Comparison of ENCODE assay signal across 11 mouse cellular contexts in the genomic region with DNA sequence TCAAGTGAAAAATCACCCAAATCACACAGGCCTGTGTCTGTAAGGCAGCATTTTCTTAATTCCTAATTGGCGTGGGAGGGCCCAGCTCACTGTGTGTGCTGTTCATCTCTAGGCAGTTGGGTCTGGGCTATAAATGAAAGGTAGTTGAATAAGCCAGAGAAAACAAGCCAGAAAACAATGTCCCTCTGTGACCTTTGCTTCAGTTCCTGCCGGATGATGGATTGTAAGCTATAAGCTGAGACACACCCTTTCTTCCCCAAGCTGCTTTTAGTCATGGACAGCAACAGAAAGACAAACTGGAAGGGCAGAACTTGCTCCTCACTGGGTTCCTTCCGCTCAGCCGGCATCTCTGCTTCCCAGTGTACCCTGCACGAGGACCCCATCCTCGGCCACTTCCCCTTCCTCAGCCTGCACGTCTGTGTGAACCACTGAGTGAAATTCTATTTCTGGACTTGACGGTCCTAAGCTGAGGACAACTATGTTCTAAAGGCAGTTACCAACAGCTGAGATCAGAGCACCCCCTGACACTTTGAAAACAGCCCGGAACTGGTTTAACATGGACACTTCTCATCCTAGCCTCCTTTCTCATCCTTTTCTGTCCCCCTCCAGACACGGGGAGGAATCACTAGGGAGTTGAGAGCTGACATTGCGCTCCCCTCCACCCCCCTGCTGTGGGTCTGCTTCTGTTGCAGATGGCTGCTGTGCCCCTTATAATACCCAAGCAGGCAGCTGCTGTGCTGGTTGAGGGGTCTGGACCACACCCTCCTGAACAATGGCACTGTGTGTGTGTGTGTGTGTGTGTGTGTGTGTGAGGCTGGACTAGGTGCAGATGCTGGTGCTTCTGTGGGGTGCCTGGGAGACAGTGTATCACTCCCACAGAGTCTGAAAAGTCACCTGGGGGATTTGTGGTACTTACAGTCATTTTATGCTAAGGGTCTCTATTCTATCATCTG. TPM values are rescaled to one million over a fixed set of nuclear protein-coding genes. Genes with fewer than 3 reads are reported as not detected.
DNase-seq lines count a peak whose midpoint lies in the region; ATAC-seq and TF ChIP-seq lines count a peak whose summit lies in the region.
"Had no signal": no experiment of that assay in that cellular context is flagged by ENCODE, and none has a peak within 500 bp of the region (broad histone marks: within the 10 kb centered on the region; RNA-seq: fewer than 3 reads in every experiment).

No protein-coding gene starts in this region.

- H3K36me3 ChIP-seq in neural tube, embryonic 11.5 days (ENCODE audit: control insufficient read depth, insufficient read depth, low read length): no peaks in the 10 kb centered on the region

- H3K4me1 ChIP-seq in lung, adult 2 months (ENCODE audit: control insufficient read depth, insufficient read depth, low read length): peaks cover 8% of the 10 kb centered on the region
- H3K4me1 ChIP-seq in bone marrow, adult 2 months (ENCODE audit: control insufficient read depth, insufficient read depth, low read length): no peaks in the 10 kb centered on the region
- H3K4me1 ChIP-seq in neural tube, embryonic 11.5 days (ENCODE audit: control insufficient read depth, insufficient read depth, low read length): peaks cover 2% of the 10 kb centered on the region; the same call in 1 of the 2 replicates

- TF ChIP-seq CTCF in lung, adult 2 months (IDR thresholded peaks at IDR 0.05; ENCODE audit: insufficient read depth, low read length): no peak
- no peak for TF ChIP-seq CTCF in bone marrow, adult 2 months (IDR thresholded peaks at IDR 0.05; ENCODE audit: control insufficient read depth, insufficient read depth, low read length)

- no peak overlapping the region for H3K9ac ChIP-seq in neural tube, embryonic 11.5 days (ENCODE audit: low read length)

- no peak overlapping the region for H3K4me2 ChIP-seq in neural tube, embryonic 11.5 days (ENCODE audit: low read depth)

- H3K27me3 ChIP-seq in neural tube, embryonic 11.5 days (ENCODE audit: control insufficient read depth, insufficient read depth, low read length): no peaks in the 10 kb centered on the region

- peak overlapping the region; percentile 11; the same call in 1 of the 2 replicates for H3K27ac ChIP-seq in bone marrow, adult 2 months (ENCODE audit: control insufficient read depth, insufficient read depth, low read depth, low read length, poor library complexity)
- no peak overlapping the region for H3K27ac ChIP-seq in neural tube, embryonic 11.5 days (ENCODE audit: low read depth, low read length)

- ATAC-seq in granulocyte monocyte progenitor cell, adult 5-6 weeks (replicated peaks; ENCODE audit: poor library complexity, severe bottlenecking): peak; percentile 65
- no peak for ATAC-seq in neural tube, embryonic 11.5 days (ENCODE audit: insufficient read depth, low FRiP score, low TSS enrichment)
- ATAC-seq in CD4-positive, CD25-positive, alpha-beta regulatory T cell, adult 4 months: no peak
- no peak for ATAC-seq in erythroid progenitor cell, adult 5-6 weeks (replicated peaks; ENCODE audit: low FRiP score, poor library complexity, severe bottlenecking)
- ATAC-seq in cerebellum, adult (ENCODE audit: insufficient number of reproducible peaks, low FRiP score, low TSS enrichment): no peak

- H3K9me3 ChIP-seq in neural tube, embryonic 11.5 days (ENCODE audit: control insufficient read depth, low read length): no peaks in the 10 kb centered on the region

- WGBS in lung, adult 2 months: 46% methylated on average over 11 of the region's 11 CpGs
- WGBS in bone marrow, adult 2 months: 32% methylated on average over 11 of the region's 11 CpGs
- 55% methylated on average over 11 of the region's 11 CpGs for WGBS in neural tube, embryonic 11.5 days

- no peak for TF ChIP-seq POLR2A in lung, adult 2 months (IDR thresholded peaks at IDR 0.05; ENCODE audit: borderline replicate concordance, extremely low read depth, low read depth, low read length)
- TF ChIP-seq POLR2A in bone marrow, adult 2 months (IDR thresholded peaks at IDR 0.05; ENCODE audit: borderline replicate concordance, control insufficient read depth, low read depth, low read length): no peak

- no peak overlapping the region for H3K4me3 ChIP-seq in lung, adult 2 months (replicated peaks; ENCODE audit: extremely low read depth, low read depth, low read length)
- no peak overlapping the region for H3K4me3 ChIP-seq in bone marrow, adult 2 months (replicated peaks; ENCODE audit: control insufficient read depth, low read depth, low read length)
- H3K4me3 ChIP-seq in neural tube, embryonic 11.5 days (ENCODE audit: low read depth, low read length): no peak overlapping the region

- peak; percentile 33 for DNase-seq in lung, postnatal 10 days
- DNase-seq in lung, adult 2 months: no peak
- DNase-seq in neural tube, embryonic 11.5 days (ENCODE audit: low spot score): peak; percentile 43
- DNase-seq: cerebellum, postnatal 25 days; kidney, adult 11 months; liver had no signal

RNA-seq across cellular contexts. Expression of gene Slc12a8, which starts 12.7 kb away (rescaled TPM):
- 0.84 and 0.92 TPM in 2 replicates for polyA plus RNA-seq in lung, adult 2 months (2012; rRNA removed)
- polyA plus RNA-seq in bone marrow, adult 2 months (2011; ENCODE audit: insufficient read depth, insufficient read length, low replicate concordance, missing spikeins): 3.7 TPM in 1 of 2 replicates, not detected in the other
- not detected in 2 replicates for total RNA-seq in granulocyte monocyte progenitor cell, adult 5-6 weeks (2014; fragmentation: Nextera tagmentation)
- total RNA-seq in granulocyte monocyte progenitor cell, adult 5-6 weeks (2017): not detected in 2 replicates
- polyA plus RNA-seq in neural tube, embryonic 11.5 days (2014; fragmentation: Nextera tagmentation; extraction: Ambion mirVana): 0.78 and 1.1 TPM in 2 replicates
- 1 to 10 TPM; 5.0 to 7.0 TPM for polyA plus RNA-seq in CD4-positive, CD25-positive, alpha-beta regulatory T cell, adult 4 months (2017; shearing (Covaris generic))
- total RNA-seq in erythroid progenitor cell, adult 5-6 weeks (2015; ENCODE audit: low replicate concordance): not detected in 2 replicates
- total RNA-seq in erythroid progenitor cell, adult 5-6 weeks (2017; ENCODE audit: low replicate concordance): not detected in 2 replicates
